Mouse (Mus musculus) left cerebral cortex, postnatal 10 days (tissue): ENCODE results near the gene Ncoa3. TPM values are rescaled to one million over a fixed set of nuclear protein-coding genes. Genes with fewer than 3 reads are reported as not detected.
A peak's percentile ranks its signal among the peaks of the same experiment; 100 is the strongest.
"Not testable (repeated sequence)": the region's sequence is repeated elsewhere in the genome, so short reads cannot be mapped to it uniquely, and the experiment has no call there.

Source experiments
- DNase-seq, 2 experiments: peaks; one replicate each; pipeline ENCODE4 v3.0.0; 2021 to 2022; ENCODE audit warnings: low spot score in 2 of 2, mixed read lengths in 1 of 2; ENCODE audit errors: extremely low spot score in 1 of 2
- intact Hi-C: fragments of 180-260 bp; cut with DNase I; formaldehyde crosslinking; loops from one replicate; pipeline ENCODE4 v1.15.1; 2025
- total RNA-seq, 2 experiments: library from RNA; stranded (reverse); gene quantifications; 2 replicates each; pipeline ENCODE4 v1.2.3; 2021

Gene Ncoa3
- total RNA-seq = 10 to 100 TPM; 31.7 to 34.3 TPM

DNA sequence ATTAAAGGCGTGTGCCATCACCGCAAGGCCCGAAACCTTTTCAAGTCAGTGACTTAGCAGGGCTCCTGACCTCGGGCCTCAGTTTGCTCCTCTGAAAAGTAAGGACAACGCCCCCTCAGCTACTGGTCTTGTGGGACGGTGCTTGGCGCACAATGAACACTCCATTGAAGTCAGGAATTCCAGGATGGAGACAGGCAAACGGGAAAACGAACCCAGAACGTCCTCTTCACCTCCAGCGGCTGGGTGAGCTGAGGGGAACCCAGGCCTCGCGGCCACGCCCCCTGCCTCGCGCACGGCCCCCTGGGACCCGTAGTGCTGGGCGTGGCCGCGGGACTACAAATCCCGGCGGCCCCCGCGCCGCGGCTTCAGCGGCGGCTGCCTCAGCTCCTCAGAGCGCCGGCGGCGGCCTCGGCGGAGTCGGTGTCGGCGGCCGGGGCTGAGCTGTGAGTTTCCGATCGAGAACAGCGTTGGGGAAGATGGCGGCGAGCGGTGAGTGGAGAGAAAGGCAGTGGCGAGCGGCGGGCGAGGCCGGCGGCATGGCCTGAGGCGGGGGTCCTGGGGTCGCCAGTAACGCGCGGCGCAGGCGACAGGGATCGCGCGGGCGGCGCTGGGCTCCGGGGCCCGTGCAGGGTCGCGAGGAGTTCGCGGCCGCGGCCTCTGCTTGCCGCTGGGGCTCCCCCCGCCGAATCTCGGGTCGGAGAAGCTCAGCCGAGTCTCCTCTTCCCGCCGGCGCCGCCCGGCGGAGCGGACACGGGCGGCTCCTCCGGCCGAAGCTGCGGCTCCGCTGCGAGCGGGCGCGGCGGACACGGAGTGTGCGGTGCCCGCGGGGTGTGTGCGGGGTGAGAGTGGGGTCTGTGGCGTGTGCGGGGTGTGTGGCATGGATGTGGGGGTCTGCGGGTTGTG, at the start of gene Ncoa3:
Ncoa3 (plus strand) TSS at position 367 of the 903 bp plus-strand sequence.
- intact Hi-C loops = loop anchor here (5.0 kb wide), 1 partner anchor 35 kb away; no protein-coding TSS in a partner anchor

DNA sequence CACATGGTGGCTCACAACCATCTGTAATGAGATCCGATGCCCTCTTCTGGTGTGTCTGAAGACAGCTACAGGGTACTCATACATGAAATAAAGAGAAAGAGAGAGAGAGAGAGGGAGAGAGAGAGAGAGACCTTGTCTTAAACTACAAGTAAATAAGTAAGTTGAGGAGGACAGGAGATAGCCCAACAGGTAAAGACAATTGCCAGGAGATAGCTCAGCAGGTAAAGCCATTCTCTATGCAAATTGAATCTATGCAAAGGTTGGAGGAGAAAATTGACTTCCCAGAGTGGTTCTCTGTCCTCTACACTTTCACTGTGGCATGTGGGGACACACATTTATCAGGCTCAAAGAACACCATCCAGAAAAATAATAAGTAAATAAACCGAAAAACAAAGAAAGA, 49.3 kb upstream of the Ncoa3 start:
- no peak for DNase-seq
- intact Hi-C loops = no loop called here

More for the DNA sequence above, at the start of gene Ncoa3:
- DNase-seq = peak; percentile 86 to 96

DNA sequence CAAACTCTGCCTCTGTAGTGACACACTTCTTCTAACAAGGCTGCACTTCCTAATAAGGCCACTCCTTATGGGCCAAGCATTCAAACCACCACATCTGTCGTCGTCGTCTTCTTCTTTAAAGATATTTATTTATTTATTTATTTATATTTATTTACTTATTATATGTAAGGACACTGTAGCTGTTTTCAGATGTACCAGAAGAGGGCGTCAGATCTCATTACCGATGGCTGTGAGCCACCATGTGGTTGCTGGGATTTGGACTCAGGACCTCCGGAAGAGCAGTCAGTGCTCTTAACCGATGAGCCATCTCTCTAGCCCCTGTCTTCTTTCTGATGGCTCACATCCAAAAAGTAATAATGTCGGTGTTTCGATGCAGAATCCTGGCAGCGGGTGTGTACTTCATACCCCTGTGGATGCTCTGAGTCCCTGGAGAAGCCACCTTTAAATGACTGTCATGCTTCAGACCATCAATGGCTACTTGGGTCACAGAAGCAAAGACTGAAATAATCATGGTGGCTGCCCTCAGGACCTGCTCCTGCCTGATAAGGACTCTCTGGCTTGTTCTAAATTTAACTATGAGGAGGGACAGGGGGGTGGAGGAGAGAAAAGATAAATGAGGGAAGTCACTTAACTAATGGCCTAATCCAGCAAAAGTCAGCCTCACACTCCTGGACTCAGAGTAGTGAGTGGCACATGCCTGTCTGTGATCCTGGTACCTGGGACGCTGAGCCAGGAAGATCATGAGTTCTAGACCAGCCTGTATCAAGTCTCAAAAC, 47.7 kb upstream of the Ncoa3 start:
- intact Hi-C loops = no loop called here

DNA sequence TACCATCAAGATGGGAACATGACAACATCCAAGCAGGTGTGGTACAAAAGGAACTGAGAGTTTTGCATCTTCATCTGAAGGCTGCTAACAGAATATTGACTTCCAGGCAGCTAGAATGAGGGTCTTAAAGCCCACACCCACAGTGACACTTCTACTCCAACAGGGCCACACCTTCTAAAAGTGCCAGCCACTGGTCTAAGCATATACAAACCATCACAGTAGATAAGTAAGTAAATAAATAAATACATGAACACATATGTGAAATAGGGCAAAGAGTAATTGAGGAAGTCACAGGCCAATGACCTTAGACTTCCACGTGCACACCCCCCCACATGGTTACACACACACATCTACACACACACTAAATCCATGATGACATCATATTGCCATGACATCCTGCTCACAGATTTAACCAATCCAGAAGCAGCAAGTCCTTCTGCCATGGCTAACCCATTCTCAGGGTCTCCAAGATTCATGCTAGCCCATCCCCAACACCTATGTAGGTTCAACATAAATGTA, 46.3 kb upstream of the Ncoa3 start:
- intact Hi-C loops = no loop called here
- DNase-seq = no peak

More for the DNA sequence above, 47.7 kb upstream of the Ncoa3 start:
- DNase-seq = no peak

DNA sequence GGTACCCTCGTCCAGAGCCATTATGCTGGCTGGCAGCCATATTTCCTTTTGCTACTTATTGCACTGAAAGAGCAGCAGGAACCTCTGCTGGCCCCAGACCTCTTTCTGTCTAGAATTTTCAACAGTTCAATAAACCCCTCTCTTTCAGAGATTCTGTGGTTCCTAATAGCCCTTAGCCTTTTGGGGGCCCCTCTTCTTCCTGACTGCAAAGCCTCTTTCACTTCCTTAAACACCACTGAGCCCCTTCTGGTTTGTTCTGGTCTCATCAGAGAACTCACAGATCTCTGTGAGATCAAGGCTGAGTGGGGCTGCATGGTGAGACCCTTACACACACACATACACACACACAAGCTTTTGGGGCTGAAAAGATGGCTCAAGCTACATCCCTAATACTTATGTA, 44.4 kb upstream of the Ncoa3 start:
- intact Hi-C loops = no loop called here
- DNase-seq = no peak

DNA sequence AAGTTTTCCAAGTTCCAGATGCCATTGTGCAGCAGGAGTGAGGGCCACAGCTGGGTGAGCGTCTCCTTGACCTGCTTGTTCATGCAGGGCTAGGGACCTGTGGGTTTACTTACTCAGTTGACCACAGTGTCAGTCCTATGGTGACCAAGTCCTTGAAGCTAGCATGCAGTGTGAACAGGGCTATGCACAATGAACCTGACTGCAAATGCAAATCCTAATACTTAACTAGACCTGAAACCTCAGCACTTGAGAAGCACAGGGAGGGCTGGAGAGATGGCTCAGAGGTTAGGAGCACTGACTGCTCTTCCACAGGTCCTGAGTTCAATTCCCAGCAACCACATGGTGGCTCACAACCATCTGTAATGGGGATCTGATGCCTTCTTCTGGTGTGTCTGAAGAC, 43.7 kb upstream of the Ncoa3 start:
- intact Hi-C loops, DNase-seq: not testable (repeated sequence)

DNA sequence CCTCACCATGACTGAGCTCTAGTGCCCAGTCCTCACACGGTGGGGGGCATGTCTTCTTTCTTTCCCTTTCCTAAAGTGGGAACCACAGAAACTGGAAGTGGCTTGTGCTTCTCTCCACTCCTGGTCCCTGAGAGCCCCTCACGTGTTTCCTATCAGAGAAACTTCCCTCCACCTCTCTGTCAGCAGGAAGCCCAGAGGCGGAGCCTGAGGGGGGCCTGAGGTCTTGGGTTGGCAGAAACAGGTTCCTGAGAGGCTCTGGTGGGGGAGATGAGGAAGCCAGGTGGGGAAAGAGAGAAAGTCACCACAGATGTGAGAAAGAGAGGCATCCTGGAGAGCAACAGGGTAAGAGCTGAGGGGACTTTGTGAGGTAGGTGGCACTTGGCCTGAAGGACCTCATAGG, 42.7 kb upstream of the Ncoa3 start:
- DNase-seq = peak in 1 of 2 experiments; percentile 13
- intact Hi-C loops = no loop called here

DNA sequence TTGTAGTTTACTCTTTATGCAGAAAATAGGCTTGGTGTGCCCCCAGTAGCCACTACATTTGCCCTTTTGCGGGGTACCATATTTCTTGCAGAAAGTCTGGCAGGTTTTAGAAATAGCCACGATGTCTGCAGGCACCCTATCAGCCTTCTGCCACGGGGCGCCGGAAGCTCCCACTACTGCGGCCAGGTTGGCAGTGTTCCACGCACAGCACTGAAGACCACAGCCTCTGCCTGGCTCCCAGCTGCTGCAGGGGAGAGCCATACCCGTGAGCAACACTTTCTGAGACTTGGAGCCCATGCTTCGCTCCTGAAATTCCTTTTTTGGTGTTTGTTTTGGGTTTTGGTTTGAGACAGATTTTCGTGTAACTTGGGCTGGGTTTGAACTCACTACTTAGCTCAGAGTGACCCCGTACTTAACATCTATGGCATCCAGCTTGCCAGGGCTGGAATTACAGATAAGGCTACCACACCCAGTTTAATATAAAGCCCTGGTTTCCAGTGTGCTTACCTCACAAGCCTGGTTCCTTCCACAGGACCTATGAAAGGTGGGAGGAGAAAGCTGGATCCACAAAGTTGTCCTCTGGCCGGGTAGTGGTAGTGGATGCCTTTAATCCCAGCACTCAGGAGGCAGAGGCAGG, 40.9 kb upstream of the Ncoa3 start:
- intact Hi-C loops = no loop called here
- peak in 1 of 2 experiments; percentile 60 for DNase-seq

DNA sequence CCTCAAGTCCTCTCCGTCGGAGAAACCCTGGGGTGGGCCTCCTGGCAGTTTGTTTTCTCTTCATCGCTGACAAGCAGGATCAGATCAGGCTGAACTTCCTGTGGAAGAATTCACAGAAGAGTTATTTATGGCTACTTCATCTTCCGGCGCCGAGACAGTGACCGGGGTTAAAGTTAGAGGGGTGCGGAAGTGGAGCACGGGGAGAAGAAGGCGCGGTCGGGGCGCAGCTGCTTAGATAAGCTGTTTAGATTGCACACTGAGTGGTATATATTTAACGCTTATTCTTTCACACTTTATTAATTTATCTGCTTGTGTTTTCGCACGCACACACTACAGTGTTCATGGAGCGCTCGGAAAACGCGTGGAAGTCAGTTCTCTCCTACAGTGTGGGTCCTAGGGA, 37.6 kb upstream of the Ncoa3 start:
- intact Hi-C loops = no loop called here
- peak; percentile 16 to 71 for DNase-seq

DNA sequence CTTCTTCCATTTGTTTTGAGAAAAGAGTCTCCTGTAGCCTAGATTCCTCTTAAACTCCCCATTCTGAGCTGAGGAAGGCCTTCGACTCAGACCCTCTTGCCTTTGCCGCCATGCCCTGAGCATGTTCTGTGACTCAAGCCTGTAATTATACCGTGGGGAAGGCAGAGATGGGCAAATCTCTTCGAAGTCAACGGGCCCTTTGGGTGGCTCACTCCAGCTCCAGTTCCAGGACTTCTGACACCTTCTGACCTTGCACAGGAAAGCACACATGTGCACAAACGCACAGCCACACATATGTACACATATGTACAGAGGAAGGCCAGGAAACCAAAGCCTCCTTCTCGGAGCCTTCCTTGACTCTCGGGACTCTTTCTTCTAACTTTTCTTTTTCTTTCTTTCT, 37.0 kb upstream of the Ncoa3 start:
- DNase-seq = no peak
- intact Hi-C loops = no loop called here

DNA sequence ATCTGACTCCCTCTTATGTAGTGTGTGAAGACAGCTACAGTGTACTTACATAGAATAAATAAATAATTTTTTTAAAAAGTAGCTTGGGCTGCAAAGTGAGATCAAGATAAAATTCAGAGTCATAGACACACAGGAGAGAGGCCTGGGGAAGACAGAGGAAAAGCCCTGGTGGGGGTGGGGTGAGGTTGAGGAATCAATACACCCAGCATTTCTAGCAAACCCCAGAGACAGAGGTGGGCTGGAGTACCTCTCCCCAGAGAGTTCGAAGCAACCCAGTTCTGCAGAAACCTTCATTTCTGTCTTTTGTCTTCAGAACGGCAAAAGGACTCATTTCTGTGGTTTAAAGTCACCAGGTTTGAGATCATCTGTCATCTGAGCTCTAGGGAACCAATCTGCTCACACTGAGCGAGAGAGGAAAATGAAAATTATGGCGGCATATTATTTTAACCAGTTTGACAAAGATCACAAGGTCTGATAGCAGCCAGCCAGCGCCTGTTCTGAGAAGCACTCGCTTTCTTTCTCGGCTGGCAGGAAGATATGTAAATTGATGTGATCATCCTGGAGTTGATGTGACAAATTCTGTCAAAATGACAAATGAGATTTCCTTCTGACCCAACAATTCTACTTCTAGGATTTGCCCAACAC, 36.2 kb upstream of the Ncoa3 start:
- intact Hi-C loops = no loop called here
- DNase-seq = no peak

DNA sequence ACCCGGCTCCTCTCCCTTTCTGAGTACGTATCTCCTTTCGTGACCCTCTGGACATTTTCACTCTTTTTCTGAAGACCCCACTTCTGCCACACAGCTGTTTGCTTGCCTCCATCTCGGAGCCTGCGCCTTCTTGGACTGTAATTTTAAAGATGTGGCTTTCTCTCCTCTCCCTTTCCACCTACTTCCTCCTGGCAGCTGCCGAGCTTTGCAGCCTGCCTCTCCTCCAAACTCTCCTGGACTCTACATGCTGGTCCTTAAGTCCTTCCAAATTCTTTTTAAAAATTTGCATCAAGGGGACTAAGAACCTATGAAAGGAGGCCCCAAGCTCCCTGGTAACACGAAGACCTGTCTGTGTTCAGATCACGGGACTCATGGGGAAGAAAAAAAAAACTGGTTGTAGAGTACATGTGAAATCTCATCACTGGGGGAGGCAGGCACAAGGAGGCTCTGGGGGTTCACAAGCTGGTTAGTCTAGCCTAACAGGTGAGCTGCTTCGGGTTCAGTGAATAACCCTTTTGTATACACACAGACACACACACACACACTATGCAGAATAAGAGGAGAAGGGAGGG, 35.1 kb upstream of the Ncoa3 start:
- no peak for DNase-seq
- intact Hi-C loops = no loop called here

DNA sequence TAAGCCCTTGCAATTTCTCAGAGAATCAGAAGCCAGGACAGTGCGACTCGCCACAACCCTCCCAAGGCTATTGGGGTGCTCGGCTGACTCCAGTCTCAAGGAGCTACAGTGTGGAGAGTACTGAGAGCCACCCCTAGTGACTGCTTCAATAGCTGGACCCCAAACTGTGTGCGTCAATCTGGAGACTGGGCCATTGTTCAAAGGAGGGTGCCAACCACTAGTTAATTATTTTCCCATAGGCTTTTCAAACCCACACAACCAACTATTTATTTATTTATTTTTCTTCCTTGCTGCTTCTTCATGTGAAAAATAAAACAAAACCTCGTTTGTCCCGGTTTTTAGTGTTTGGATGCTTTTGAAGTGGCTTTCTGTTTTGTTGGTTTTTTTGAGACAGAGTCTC, 33.9 kb upstream of the Ncoa3 start:
- no peak for DNase-seq
- intact Hi-C loops = no loop called here

DNA sequence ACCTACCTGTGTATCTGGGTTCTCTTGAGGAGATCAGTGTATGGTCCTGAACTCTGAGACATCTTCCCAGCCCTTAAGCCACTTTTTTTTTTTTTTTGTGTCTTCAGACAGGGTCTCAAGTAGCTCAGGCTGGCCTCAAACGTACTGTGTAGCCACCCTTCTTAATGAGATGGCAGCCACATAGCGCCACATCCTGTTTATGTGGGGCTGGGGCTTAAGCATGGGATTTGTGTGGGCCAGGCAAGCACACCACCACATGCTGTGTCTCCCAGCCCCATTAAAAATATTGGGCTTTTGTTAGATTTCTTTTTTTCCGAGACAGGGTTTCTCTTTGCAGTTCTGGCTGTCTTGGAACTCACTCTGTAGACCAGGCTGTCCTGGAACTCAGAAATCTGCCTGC, 31.7 kb upstream of the Ncoa3 start:
- intact Hi-C loops = no loop called here
- DNase-seq = no peak

DNA sequence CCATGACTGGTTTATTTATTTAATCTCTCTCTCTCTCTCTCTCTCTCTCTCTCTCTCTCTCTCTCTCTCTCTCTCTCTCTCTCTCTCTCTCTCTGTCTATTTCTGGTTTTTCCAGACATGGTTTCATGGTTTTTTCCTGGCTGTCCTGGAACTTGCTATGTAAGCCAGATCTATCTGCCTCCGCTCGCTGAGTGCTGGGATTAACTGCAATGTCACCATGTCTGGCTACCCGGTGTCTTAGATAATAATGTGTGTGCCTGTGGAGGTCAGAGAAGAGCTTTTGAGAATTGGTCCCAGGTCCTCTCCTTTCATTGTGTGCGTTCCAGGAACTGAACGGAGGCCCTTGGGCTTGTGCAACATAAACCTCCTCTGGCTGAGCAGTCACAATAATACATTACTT, 29.6 kb upstream of the Ncoa3 start:
- no peak for DNase-seq
- intact Hi-C loops = no loop called here

DNA sequence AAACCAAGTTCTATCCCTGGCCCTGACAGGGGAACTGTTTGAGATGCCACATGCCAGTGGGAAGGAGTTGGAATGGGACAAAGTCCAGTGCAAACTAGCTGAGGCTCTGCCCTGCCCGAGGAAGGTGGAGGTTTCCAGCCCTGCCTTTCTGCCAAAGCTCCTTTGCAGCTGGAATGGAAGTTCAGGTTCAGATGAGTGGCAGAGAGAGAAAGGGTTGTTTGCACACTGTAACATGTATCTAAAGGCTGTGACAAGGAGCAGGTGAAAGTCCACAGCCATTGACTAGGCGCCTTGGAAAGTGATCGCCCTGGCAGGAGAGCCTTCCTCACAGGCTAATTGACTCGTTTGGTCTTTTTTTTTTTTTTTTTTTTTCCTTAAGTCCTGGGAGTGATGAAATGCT, 28.3 kb upstream of the Ncoa3 start:
- intact Hi-C loops = no loop called here

DNA sequence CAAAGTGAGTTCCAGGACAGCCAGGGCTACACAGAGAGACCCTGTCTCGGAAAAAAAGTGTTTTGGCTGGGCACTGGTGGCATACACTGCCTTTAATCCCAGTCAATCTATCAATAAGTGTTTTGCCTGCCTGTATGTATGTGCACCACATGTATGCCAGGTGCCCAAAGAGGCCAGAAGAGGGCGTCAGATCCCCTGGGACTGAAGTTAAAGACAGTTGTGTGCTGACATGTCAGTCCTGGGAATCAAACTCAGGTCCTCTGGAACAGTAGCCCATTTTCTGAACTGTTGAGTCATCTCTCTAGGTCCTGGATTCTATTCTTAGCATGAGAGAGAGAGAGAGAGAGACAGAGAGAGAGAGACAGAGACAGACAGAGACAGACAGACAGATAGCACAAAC, 25.4 kb upstream of the Ncoa3 start:
- DNase-seq = no peak
- intact Hi-C loops = no loop called here

More for the DNA sequence above, 28.3 kb upstream of the Ncoa3 start:
- no peak for DNase-seq

DNA sequence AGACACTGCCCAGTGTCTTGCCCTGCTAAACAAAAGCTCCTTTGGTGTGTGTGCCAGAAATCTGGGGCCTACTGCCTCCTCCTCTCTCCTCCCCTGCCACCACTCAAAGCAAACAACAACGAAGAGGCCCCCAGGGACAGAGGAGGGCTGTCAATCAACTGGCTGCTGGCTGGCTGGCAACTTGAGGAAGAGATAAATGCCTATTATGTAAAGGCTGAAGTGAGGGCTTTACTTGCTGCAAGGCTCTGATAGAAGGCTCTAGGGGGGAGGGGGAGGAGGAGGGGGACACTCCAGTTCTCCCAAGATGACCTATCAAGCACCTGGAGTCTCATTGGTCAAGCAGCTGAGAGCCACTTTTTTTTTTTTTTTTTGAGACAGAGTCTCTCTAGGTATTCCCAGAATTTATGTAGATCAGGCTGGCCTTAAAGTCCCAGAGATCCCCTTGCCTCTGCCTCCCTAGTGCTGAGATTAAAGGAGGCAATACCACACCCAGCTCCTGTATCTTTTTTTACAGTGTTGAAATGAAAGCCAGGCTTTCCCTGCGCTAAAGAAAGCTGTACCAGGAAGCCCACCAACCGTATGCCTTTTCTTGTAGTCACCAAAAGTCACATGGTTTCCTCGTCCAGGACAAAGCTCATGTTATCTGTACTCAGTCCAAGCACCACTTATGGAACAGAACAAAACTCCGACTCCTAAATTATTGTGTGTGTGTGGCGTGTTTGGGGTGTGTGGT, 24.4 kb upstream of the Ncoa3 start:
- intact Hi-C loops = no loop called here
- no peak for DNase-seq
